Mouse (Mus musculus) kidney, adult 2 months (tissue): ENCODE measurements around the gene Sh3gl1.

Experiments used
- CTCF ChIP-seq: fragments of 200-500 bp; conservative IDR thresholded peaks from 2 replicates; pipeline ENCODE4 v1.5.1; 2011; ENCODE audit warnings: low read depth, mild to moderate bottlenecking, control low read depth, low read length, moderate library complexity, mixed read lengths; ENCODE audit not compliant: insufficient read depth, insufficient read length
- POLR2A ChIP-seq: fragments of 200-500 bp; IDR thresholded peaks from one replicate; pipeline ENCODE4 v1.6.1; 2011; ENCODE audit warnings: low read depth, low read length, control low read depth

DNA sequence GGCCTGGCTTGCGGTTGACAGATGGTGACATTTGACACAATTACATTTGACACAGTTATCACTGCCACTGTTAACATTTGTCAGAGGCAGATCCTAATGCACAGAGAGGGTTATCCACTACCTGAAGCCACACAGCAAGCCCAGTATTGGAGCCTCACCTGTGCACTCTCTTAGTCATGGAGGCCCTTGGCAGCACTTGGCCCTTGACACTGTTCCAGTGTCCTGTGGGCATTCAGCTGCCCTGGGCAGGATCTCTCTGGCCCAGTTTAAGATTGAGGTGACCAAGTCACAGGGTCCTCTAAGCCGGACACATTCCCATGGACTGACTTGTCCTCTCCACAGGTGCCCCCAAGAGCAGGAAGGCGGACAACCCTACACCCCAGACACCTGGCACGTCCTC, 69.2 kb downstream of the Sh3gl1 start:
- no peak for TF ChIP-seq CTCF
- TF ChIP-seq POLR2A = no peak
